10 mouse cellular contexts compared by ENCODE assay signal in the genomic region with DNA sequence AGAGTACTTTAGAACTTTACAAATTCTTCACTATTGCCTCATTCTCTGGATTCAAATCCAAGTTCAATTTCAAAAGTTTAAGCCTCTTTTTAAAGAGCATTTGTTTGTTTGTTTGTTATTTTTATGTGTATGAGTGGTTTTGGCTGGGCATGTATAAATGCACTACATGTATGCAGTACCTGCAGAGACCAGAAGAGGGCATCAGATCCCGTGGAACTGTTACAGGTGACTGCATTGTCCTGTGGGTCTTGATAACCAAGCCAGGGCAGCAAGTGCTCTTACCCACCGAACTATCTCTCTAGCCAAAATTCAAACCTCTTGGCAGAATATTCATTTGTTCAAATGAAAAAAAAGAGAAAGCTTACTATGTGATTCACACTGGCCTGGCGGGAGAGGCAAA. TPM values are rescaled to one million over a fixed set of nuclear protein-coding genes. Genes with fewer than 3 reads are reported as not detected.
DNase-seq lines count a peak whose midpoint lies in the region; ATAC-seq and TF ChIP-seq lines count a peak whose summit lies in the region.
"Had no signal": no experiment of that assay in that cellular context is flagged by ENCODE, and none has a peak within 500 bp of the region (broad histone marks: within the 10 kb centered on the region; RNA-seq: fewer than 3 reads in every experiment).

No protein-coding gene starts in this region.

- H3K4me3 ChIP-seq in forebrain, postnatal 0 days (ENCODE audit: low read depth, low read length) = no peak overlapping the region
- H3K4me3 ChIP-seq in forebrain, embryonic 16.5 days (replicated peaks; ENCODE audit: low read length) = no peak overlapping the region
- H3K4me3 ChIP-seq in lung, postnatal 0 days (ENCODE audit: low read depth, low read length) = no peak overlapping the region
- H3K4me3 ChIP-seq in cortical plate, adult 2 months (ENCODE audit: insufficient read depth, low read length) = no peak overlapping the region
- H3K4me3 ChIP-seq: stomach, embryonic 15.5 days had no signal

- no peaks in the 10 kb centered on the region for H3K36me3 ChIP-seq in forebrain, postnatal 0 days (ENCODE audit: insufficient read depth)
- no peaks in the 10 kb centered on the region for H3K36me3 ChIP-seq in forebrain, embryonic 16.5 days (ENCODE audit: control insufficient read depth, insufficient read depth)
- no peaks in the 10 kb centered on the region for H3K36me3 ChIP-seq in lung, postnatal 0 days (ENCODE audit: insufficient read depth, low read length)
- H3K36me3 ChIP-seq: stomach, embryonic 15.5 days had no signal

- H3K27ac ChIP-seq in forebrain, postnatal 0 days (ENCODE audit: low read depth, low read length) = no peak overlapping the region
- H3K27ac ChIP-seq in forebrain, embryonic 16.5 days (ENCODE audit: low read length) = no peak overlapping the region
- H3K27ac ChIP-seq in lung, postnatal 0 days (ENCODE audit: low read length) = no peak overlapping the region
- no peak overlapping the region for H3K27ac ChIP-seq in cortical plate, adult 2 months (ENCODE audit: insufficient read depth, low read length)
- H3K27ac ChIP-seq: stomach, embryonic 15.5 days had no signal

- TF ChIP-seq CTCF in forebrain, postnatal 0 days (IDR thresholded peaks at IDR 0.05; ENCODE audit: low read depth) = peak; percentile 62
- TF ChIP-seq CTCF in lung, postnatal 0 days (IDR thresholded peaks at IDR 0.05) = peak; percentile 68
- 0 out of 2 replicates have a peak, but pooled peaks have one; percentile 14 for TF ChIP-seq CTCF in cortical plate, adult 2 months (IDR thresholded peaks at IDR 0.05; ENCODE audit: extremely low read depth, insufficient read depth, low read length)

- H3K9ac ChIP-seq in forebrain, postnatal 0 days = no peak overlapping the region
- H3K9ac ChIP-seq in forebrain, embryonic 16.5 days (replicated peaks; ENCODE audit: low read depth, low read length) = no peak overlapping the region
- no peak overlapping the region for H3K9ac ChIP-seq in lung, postnatal 0 days (replicated peaks; ENCODE audit: low read depth)
- H3K9ac ChIP-seq: stomach, embryonic 15.5 days had no signal

- TF ChIP-seq POLR2A in cortical plate, adult 2 months (IDR thresholded peaks at IDR 0.05; ENCODE audit: extremely low read depth, insufficient read depth, low read length) = no peak

- H3K4me1 ChIP-seq in forebrain, postnatal 0 days (ENCODE audit: insufficient read depth) = no peaks in the 10 kb centered on the region
- H3K4me1 ChIP-seq in forebrain, embryonic 16.5 days (replicated peaks; ENCODE audit: control insufficient read depth, insufficient read depth, low read length) = peaks cover 8% of the 10 kb centered on the region
- peaks cover 4% of the 10 kb centered on the region; the same call in 1 of the 2 replicates for H3K4me1 ChIP-seq in lung, postnatal 0 days (ENCODE audit: insufficient read depth, low read depth, low read length)
- no peaks in the 10 kb centered on the region for H3K4me1 ChIP-seq in cortical plate, adult 2 months (ENCODE audit: control insufficient read depth, insufficient read depth, low read length)

- WGBS in forebrain, postnatal 0 days = 53% methylated on average over 3 of the region's 3 CpGs
- WGBS in forebrain, embryonic 16.5 days = 52% methylated on average over 3 of the region's 3 CpGs
- 44% methylated on average over 3 of the region's 3 CpGs for WGBS in lung, postnatal 0 days

- ATAC-seq in forebrain, postnatal 0 days = no peak
- no peak for ATAC-seq in forebrain, embryonic 16.5 days
- ATAC-seq in lung, postnatal 0 days = no peak
- no peak for ATAC-seq in megakaryocyte-erythroid progenitor cell, adult 5-6 weeks (replicated peaks; ENCODE audit: low FRiP score, low TSS enrichment, poor library complexity, severe bottlenecking)
- ATAC-seq in activated CD4-positive, CD25-positive, alpha-beta regulatory T cell, adult 4 months = no peak
- ATAC-seq: Patski had no signal

- no peak for TF ChIP-seq EP300 in lung, postnatal 0 days (IDR thresholded peaks at IDR 0.05)

- DNase-seq in forebrain, postnatal 0 days = peak; percentile 25
- no peak for DNase-seq in lung, postnatal 0 days (ENCODE audit: low spot score)
- no peak for DNase-seq in lung, postnatal 25 days (ENCODE audit: low spot score)
- DNase-seq in spleen, postnatal 10 days (ENCODE audit: low spot score in 2 of 2) = peak; percentile 14 to 52

- no peak overlapping the region for H3K4me2 ChIP-seq in forebrain, postnatal 0 days (ENCODE audit: low read depth)
- H3K4me2 ChIP-seq in forebrain, embryonic 16.5 days (ENCODE audit: low read length) = no peak overlapping the region
- no peak overlapping the region for H3K4me2 ChIP-seq in lung, postnatal 0 days (replicated peaks; ENCODE audit: low read depth, low read length)
- H3K4me2 ChIP-seq: stomach, embryonic 15.5 days had no signal

- H3K27me3 ChIP-seq in forebrain, postnatal 0 days (ENCODE audit: insufficient read depth, low read length) = peaks cover 26% of the 10 kb centered on the region
- H3K27me3 ChIP-seq in forebrain, embryonic 16.5 days (replicated peaks; ENCODE audit: control insufficient read depth, insufficient read depth, low read length) = peaks cover 28% of the 10 kb centered on the region
- H3K27me3 ChIP-seq in lung, postnatal 0 days (replicated peaks; ENCODE audit: insufficient read depth, low read length) = no peaks in the 10 kb centered on the region; the same call in 1 of the 2 replicates

- no peaks in the 10 kb centered on the region for H3K9me3 ChIP-seq in forebrain, postnatal 0 days (ENCODE audit: low read length)
- H3K9me3 ChIP-seq in forebrain, embryonic 16.5 days (ENCODE audit: control insufficient read depth, low read length) = no peaks in the 10 kb centered on the region
- H3K9me3 ChIP-seq in lung, postnatal 0 days (ENCODE audit: low read length) = no peaks in the 10 kb centered on the region
- H3K9me3 ChIP-seq: stomach, embryonic 15.5 days had no signal

RNA-seq across cellular contexts. Expression of gene Atp12a, which starts 4.0 kb away (rescaled TPM):
- total RNA-seq in forebrain, postnatal 0 days (2014; rRNA removed) = 0.08 and 0.86 TPM in 2 replicates
- 0.05 and 0.38 TPM in 2 replicates for polyA plus RNA-seq in forebrain, postnatal 0 days (2015; fragmentation: Nextera tagmentation; extraction: Ambion mirVana)
- polyA plus RNA-seq in forebrain, embryonic 16.5 days (2015; fragmentation: Nextera tagmentation; extraction: Ambion mirVana) = 0.29 and 0.30 TPM in 2 replicates
- 1.7 and 1.8 TPM in 2 replicates for polyA plus RNA-seq in lung, postnatal 0 days (2015; fragmentation: Nextera tagmentation; extraction: Ambion mirVana)
- 0.08 and 0.13 TPM in 2 replicates for polyA plus RNA-seq in cortical plate, adult 2 months (2012; rRNA removed)
- total RNA-seq in megakaryocyte-erythroid progenitor cell, adult 5-6 weeks (2014; fragmentation: Nextera tagmentation) = not detected in 2 replicates
- total RNA-seq in megakaryocyte-erythroid progenitor cell, adult 5-6 weeks (2017) = not detected in 2 replicates
- not detected for polyA plus RNA-seq in activated CD4-positive, CD25-positive, alpha-beta regulatory T cell, adult 4 months (2017; shearing (Covaris generic))
- polyA plus RNA-seq: Patski had no signal

RNA-seq across cellular contexts. Expression of gene Rnf17, which starts 33.5 kb away (rescaled TPM):
- total RNA-seq in forebrain, postnatal 0 days (2014; rRNA removed) = 0.54 and 3.4 TPM in 2 replicates
- 0.53 and 0.97 TPM in 2 replicates for polyA plus RNA-seq in forebrain, postnatal 0 days (2015; fragmentation: Nextera tagmentation; extraction: Ambion mirVana)
- polyA plus RNA-seq in forebrain, embryonic 16.5 days (2015; fragmentation: Nextera tagmentation; extraction: Ambion mirVana) = 0.66 and 1.0 TPM in 2 replicates
- 0.39 and 0.47 TPM in 2 replicates for polyA plus RNA-seq in lung, postnatal 0 days (2015; fragmentation: Nextera tagmentation; extraction: Ambion mirVana)
- 0.47 and 0.75 TPM in 2 replicates for polyA plus RNA-seq in cortical plate, adult 2 months (2012; rRNA removed)
- total RNA-seq in megakaryocyte-erythroid progenitor cell, adult 5-6 weeks (2014; fragmentation: Nextera tagmentation) = 19.2 and 19.5 TPM in 2 replicates
- total RNA-seq in megakaryocyte-erythroid progenitor cell, adult 5-6 weeks (2017) = 2.8 and 5.8 TPM in 2 replicates
- under 1 TPM in 1 of 2 experiments, not detected in 1; 0.21 TPM for polyA plus RNA-seq in activated CD4-positive, CD25-positive, alpha-beta regulatory T cell, adult 4 months (2017; shearing (Covaris generic))
- polyA plus RNA-seq: Patski had no signal

Comparison
In these comparisons a context has a peak if more than half of its experiments do, and no peak if none do; other contexts are left out.
1. DNase-seq: peak in forebrain, postnatal 0 days (single experiment) and spleen, postnatal 10 days (2 of 2); none in lung, postnatal 0 days (single experiment) and lung, postnatal 25 days (single experiment).
2. CTCF ChIP-seq: peak in every context shown above with its lines; median percentile 68 in lung, postnatal 0 days; 62 in forebrain, postnatal 0 days; 14 in cortical plate, adult 2 months.